Mouse (Mus musculus) lung, postnatal 0 days (tissue): Measurements from ENCODE around the gene Gm11639. TPM values are rescaled to one million over a fixed set of nuclear protein-coding genes. Genes with fewer than 3 reads are reported as not detected.
"Not testable (repeated sequence)": the region's sequence is repeated elsewhere in the genome, so short reads cannot be mapped to it uniquely, and the experiment has no call there.

Experiments
- ATAC-seq: fragments of 200-750 bp; cut with Nextera tagmentation; 2 replicates; pipeline ENCODE4 v1.8.0; 2017; ENCODE audit warnings: moderate library complexity
- DNase-seq: peaks from one replicate; pipeline ENCODE4 v3.0.0-alpha.2; 2016; ENCODE audit warnings: low spot score
- H3K27ac ChIP-seq: fragments of 300-500 bp; sonication (generic); 2 replicates; pipeline ENCODE4 v1.5.1; 2014; ENCODE audit warnings: antibody characterized with exemption, mild to moderate bottlenecking, low read length, mixed read lengths
- H3K27me3 ChIP-seq: fragments of 300-500 bp; sonication (generic); replicated peaks from 2 replicates; pipeline ENCODE4 v1.6.1; 2014; ENCODE audit warnings: low read length, mixed read lengths; ENCODE audit not compliant: insufficient read depth
- H3K36me3 ChIP-seq: fragments of 300-500 bp; sonication (generic); 2 replicates; pipeline ENCODE4 v1.6.1; 2014; ENCODE audit warnings: low read length, mixed read lengths; ENCODE audit not compliant: insufficient read depth
- H3K4me1 ChIP-seq: fragments of 300-500 bp; sonication (generic); 2 replicates; pipeline ENCODE4 v1.6.1; 2014; ENCODE audit warnings: antibody characterized with exemption, low read depth, low read length, mixed read lengths; ENCODE audit not compliant: insufficient read depth
- H3K4me2 ChIP-seq: fragments of 300-500 bp; sonication (generic); replicated peaks from 2 replicates; pipeline ENCODE4 v1.6.1; 2014; ENCODE audit warnings: low read depth, mild to moderate bottlenecking, low read length, moderate library complexity, mixed read lengths
- H3K4me3 ChIP-seq: fragments of 300-500 bp; sonication (generic); 2 replicates; pipeline ENCODE4 v1.5.1; 2014; ENCODE audit warnings: low read depth, low read length
- H3K9ac ChIP-seq: fragments of 300-500 bp; sonication (generic); replicated peaks from 2 replicates; pipeline ENCODE4 v1.6.1; 2014; ENCODE audit warnings: low read depth, mild to moderate bottlenecking
- H3K9me3 ChIP-seq: fragments of 300-500 bp; sonication (generic); 2 replicates; pipeline ENCODE4 v1.6.1; 2016; ENCODE audit warnings: low read length, mixed read lengths
- CTCF ChIP-seq: IDR thresholded peaks from 2 replicates; pipeline ENCODE4 v1.5.1; 2016; ENCODE audit warnings: antibody characterized with exemption, mild to moderate bottlenecking
- EP300 ChIP-seq: IDR thresholded peaks from 2 replicates; pipeline ENCODE4 v1.6.1; 2016; ENCODE audit warnings: antibody characterized with exemption, mild to moderate bottlenecking, control low read depth
- WGBS: fragments of 180-500 bp; shearing (Covaris S2); extraction: QIAGEN DNeasy Blood & Tissue Kit; methylation state at CpG from one replicate; pipeline ENCODE4 v1.1.7; 2014; 5-methylcytosine and 5-hydroxymethylcytosine counted together
- polyA plus RNA-seq: library from polyadenylated mRNA; unstranded; fragments of >200 nt; fragmentation: Nextera tagmentation; extraction: Ambion mirVana; gene quantifications from 2 replicates; pipeline ENCODE4 v1.2.1, GENCODE M21; 2015

Gm11639 gene
- polyA plus RNA-seq, 1 experiment from 2014 or later: 0.01 TPM

GRCm38 (mm10) chr11:105135692-105136091 is 450.2 kb downstream of the Gm11639 start:
- Histone ChIP-seq H3K27me3 (no peaks in the 10 kb centered on the region), H3K4me3 (no peak overlapping the region), H3K4me1 (no peaks in the 10 kb centered on the region), H3K9me3 (no peaks in the 10 kb centered on the region), H3K4me2 (no peak overlapping the region), H3K27ac (no peak overlapping the region), H3K9ac (no peak overlapping the region), H3K36me3 (peaks cover 42% of the 10 kb centered on the region)
- no peak for ATAC-seq
- no peak for DNase-seq
- TF ChIP-seq EP300 (no peak), CTCF (no peak)
- 88% methylated on average over 7 of the region's 7 CpGs for WGBS

- H3K27ac ChIP-seq, H3K4me2 ChIP-seq, H3K9ac ChIP-seq, ATAC-seq, DNase-seq, H3K4me3 ChIP-seq, H3K9me3 ChIP-seq, H3K27me3 ChIP-seq, H3K4me1 ChIP-seq: not testable (repeated sequence)
- peaks cover 34% of the 10 kb centered on the region for H3K36me3 ChIP-seq
- WGBS: 90% methylated on average over 2 of the region's 2 CpGs
Measured at GRCm38 (mm10) chr11:105137255-105137654, 451.7 kb downstream of the Gm11639 start.

GRCm38 (mm10) chr11:105140512-105140911 is 455.0 kb downstream of the Gm11639 start:
- not testable (repeated sequence) for DNase-seq, H3K9ac ChIP-seq, H3K27me3 ChIP-seq, H3K4me3 ChIP-seq, H3K27ac ChIP-seq, ATAC-seq, H3K4me1 ChIP-seq, H3K9me3 ChIP-seq, H3K4me2 ChIP-seq
- WGBS: 94% methylated on average over 7 of the region's 8 CpGs
- peaks cover 15% of the 10 kb centered on the region; the same call in 1 of the 2 replicates for H3K36me3 ChIP-seq

GRCm38 (mm10) chr11:105141115-105141514 is 455.6 kb downstream of the Gm11639 start:
- ATAC-seq (no peak), DNase-seq (no peak)
- WGBS: 94% methylated on average over 5 of the region's 5 CpGs
- no peak overlapping the region for H3K9ac ChIP-seq
- H3K36me3 ChIP-seq: peaks cover 12% of the 10 kb centered on the region; the same call in 1 of the 2 replicates
- H3K27ac ChIP-seq: no peak overlapping the region
- no peaks in the 10 kb centered on the region for H3K27me3 ChIP-seq
- H3K4me2 ChIP-seq: no peak overlapping the region
- no peak overlapping the region for H3K4me3 ChIP-seq
- TF ChIP-seq CTCF (no peak), EP300 (no peak)
- H3K4me1 ChIP-seq: no peaks in the 10 kb centered on the region
- H3K9me3 ChIP-seq: no peaks in the 10 kb centered on the region

DNA sequence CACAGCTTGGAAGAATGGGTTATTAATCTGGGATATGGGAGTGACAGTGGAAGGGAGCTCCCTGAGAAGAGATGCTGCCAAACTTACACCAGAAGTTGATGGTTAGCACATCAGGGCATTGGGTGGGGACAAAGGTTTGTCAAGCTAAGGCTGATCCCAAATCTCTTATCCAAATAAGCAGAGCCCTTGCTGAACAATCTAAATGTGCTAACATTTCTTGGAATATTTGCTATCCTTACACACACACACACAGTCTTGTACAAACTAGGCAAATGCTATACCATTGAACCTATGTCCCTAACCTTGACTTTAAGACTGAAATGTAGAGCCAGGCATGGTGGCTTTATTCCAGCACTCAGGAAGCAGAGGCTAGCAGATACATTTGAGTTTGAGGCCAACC is 458.1 kb downstream of the Gm11639 start:
- DNase-seq (no peak), ATAC-seq (no peak)
- H3K36me3 ChIP-seq: peaks cover 12% of the 10 kb centered on the region; the same call in 1 of the 2 replicates
- no peak overlapping the region for H3K4me3 ChIP-seq
- TF ChIP-seq CTCF (no peak), EP300 (no peak)
- no peaks in the 10 kb centered on the region for H3K9me3 ChIP-seq
- no peaks in the 10 kb centered on the region for H3K4me1 ChIP-seq
- H3K9ac ChIP-seq: no peak overlapping the region
- H3K4me2 ChIP-seq: no peak overlapping the region
- H3K27ac ChIP-seq: no peak overlapping the region
- no peaks in the 10 kb centered on the region for H3K27me3 ChIP-seq

GRCm38 (mm10) chr11:105144084-105144483 is 458.6 kb downstream of the Gm11639 start:
- H3K27ac ChIP-seq: no peak overlapping the region
- TF ChIP-seq EP300 (no peak), CTCF (no peak)
- H3K9me3 ChIP-seq: no peaks in the 10 kb centered on the region
- H3K4me1 ChIP-seq: no peaks in the 10 kb centered on the region
- H3K4me3 ChIP-seq: no peak overlapping the region
- H3K9ac ChIP-seq: no peak overlapping the region
- no peaks in the 10 kb centered on the region for H3K27me3 ChIP-seq
- H3K4me2 ChIP-seq: no peak overlapping the region
- 69% methylated on average over 3 of the region's 3 CpGs for WGBS
- DNase-seq: no peak
- no peak for ATAC-seq
- peaks cover 12% of the 10 kb centered on the region; the same call in 1 of the 2 replicates for H3K36me3 ChIP-seq
